8 mouse cellular contexts compared by ENCODE assay signal in the genomic region with DNA sequence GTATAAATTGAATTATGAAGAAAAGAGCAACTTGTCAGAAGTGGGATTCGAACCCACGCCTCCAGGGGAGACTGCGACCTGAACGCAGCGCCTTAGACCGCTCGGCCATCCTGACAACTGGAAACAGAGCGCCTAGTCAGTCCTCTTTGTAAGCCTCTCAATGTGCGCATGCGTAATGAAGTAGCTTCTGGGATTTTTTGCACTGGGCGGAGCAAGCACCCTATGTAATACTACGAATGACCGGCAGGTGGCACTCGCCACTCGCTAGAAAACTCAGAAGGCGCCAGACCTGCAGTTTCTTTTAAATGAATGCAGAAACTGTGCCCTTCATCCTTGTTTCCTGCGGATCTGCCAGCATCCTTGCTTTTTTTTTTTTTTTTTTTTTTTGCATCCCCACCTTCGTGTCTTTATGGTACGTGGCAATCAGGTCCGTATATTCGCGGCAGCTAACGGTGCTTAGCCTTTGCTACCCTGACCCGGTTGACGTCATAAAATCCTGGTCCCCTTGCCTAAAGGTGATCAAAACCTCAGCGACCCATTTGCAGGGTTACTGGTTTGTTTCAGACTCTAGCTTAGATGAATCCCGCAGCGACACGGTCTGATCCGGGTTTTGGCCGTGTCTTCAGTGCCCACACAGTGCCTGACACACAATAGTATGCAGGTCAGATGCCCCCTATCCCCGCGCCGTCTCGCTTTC. TPM values are rescaled to one million over a fixed set of nuclear protein-coding genes. Genes with fewer than 3 reads are reported as not detected.
A peak's percentile ranks its signal among the peaks of the same experiment; 100 is the strongest.
DNase-seq lines count a peak whose midpoint lies in the region; ATAC-seq and TF ChIP-seq lines count a peak whose summit lies in the region.

No protein-coding gene starts in this region.

- peak; percentile 93 for TF ChIP-seq CTCF in lung, postnatal 0 days (IDR thresholded peaks at IDR 0.05)

- peak; percentile 61 for TF ChIP-seq EP300 in lung, postnatal 0 days (IDR thresholded peaks at IDR 0.05)

- peak overlapping the region; percentile 69; the same call in 1 of the 2 replicates for H3K27ac ChIP-seq in hindbrain, embryonic 10.5 days
- no peak overlapping the region for H3K27ac ChIP-seq in lung, postnatal 0 days (ENCODE audit: low read length)

- no peaks in the 10 kb centered on the region for H3K9me3 ChIP-seq in hindbrain, embryonic 10.5 days
- no peaks in the 10 kb centered on the region for H3K9me3 ChIP-seq in lung, postnatal 0 days (ENCODE audit: low read length)

- no peaks in the 10 kb centered on the region for H3K36me3 ChIP-seq in hindbrain, embryonic 10.5 days
- H3K36me3 ChIP-seq in lung, postnatal 0 days (ENCODE audit: insufficient read depth, low read length): no peaks in the 10 kb centered on the region

- ATAC-seq in lung, postnatal 0 days: peak; percentile 89

- H3K9ac ChIP-seq in lung, postnatal 0 days (replicated peaks; ENCODE audit: low read depth): no peak overlapping the region

- H3K4me2 ChIP-seq in lung, postnatal 0 days (replicated peaks; ENCODE audit: low read depth, low read length): peak overlapping the region; percentile 51

- H3K4me1 ChIP-seq in hindbrain, embryonic 10.5 days (replicated peaks): peaks cover 6% of the 10 kb centered on the region; the same call in 1 of the 2 replicates
- peaks cover 3% of the 10 kb centered on the region; the same call in 1 of the 2 replicates for H3K4me1 ChIP-seq in lung, postnatal 0 days (ENCODE audit: insufficient read depth, low read depth, low read length)

- peaks cover 10% of the 10 kb centered on the region; the same call in 1 of the 2 replicates for H3K27me3 ChIP-seq in hindbrain, embryonic 10.5 days (ENCODE audit: insufficient read depth, poor library complexity, severe bottlenecking)
- no peaks in the 10 kb centered on the region for H3K27me3 ChIP-seq in lung, postnatal 0 days (replicated peaks; ENCODE audit: insufficient read depth, low read length)

- WGBS in hindbrain, embryonic 10.5 days: under 1% methylated on average over 35 of the region's 35 CpGs
- WGBS in lung, postnatal 0 days: under 1% methylated on average over 35 of the region's 35 CpGs

- peak overlapping the region; percentile 61 for H3K4me3 ChIP-seq in hindbrain, embryonic 10.5 days
- peak overlapping the region; percentile 34 for H3K4me3 ChIP-seq in lung, postnatal 0 days (ENCODE audit: low read depth, low read length)

- DNase-seq in MEL-GATA-1-ER (ENCODE audit: extremely low read depth, low read depth): peak; percentile 80
- DNase-seq in cerebellum, adult 8-10 months: peak; percentile 100
- peak; percentile 99 for DNase-seq in forelimb bud, embryonic 11.5 days (ENCODE audit: low read depth, low spot score)
- peak; percentile 98 for DNase-seq in hindbrain, embryonic 10.5 days (ENCODE audit: low spot score)
- DNase-seq in layer of hippocampus, adult 9-11 months: peak; percentile 94
- DNase-seq in lung, postnatal 0 days (ENCODE audit: low spot score): peak; percentile 96
- peak; percentile 99 for DNase-seq in ovary, postnatal 14 days (ENCODE audit: low spot score)
- peak; percentile 95 for DNase-seq in thymus, postnatal 14 days

RNA-seq across cellular contexts. Expression of gene Pllp, which starts 8.0 kb away (rescaled TPM):
- 0.15 and 0.21 TPM in 2 replicates for polyA plus RNA-seq in hindbrain, embryonic 10.5 days (2016; fragmentation: Nextera tagmentation; extraction: Ambion mirVana)
- 22.8 and 29.1 TPM in 2 replicates for polyA plus RNA-seq in lung, postnatal 0 days (2015; fragmentation: Nextera tagmentation; extraction: Ambion mirVana)

RNA-seq across cellular contexts. Expression of gene Arl2bp, which starts 37.7 kb away (rescaled TPM):
- 205 and 217 TPM in 2 replicates for polyA plus RNA-seq in hindbrain, embryonic 10.5 days (2016; fragmentation: Nextera tagmentation; extraction: Ambion mirVana)
- polyA plus RNA-seq in lung, postnatal 0 days (2015; fragmentation: Nextera tagmentation; extraction: Ambion mirVana): 120 and 135 TPM in 2 replicates

RNA-seq across cellular contexts. Expression of gene Ccl22, which starts 41.3 kb away (rescaled TPM):
- polyA plus RNA-seq in hindbrain, embryonic 10.5 days (2016; fragmentation: Nextera tagmentation; extraction: Ambion mirVana): not detected in 2 replicates
- polyA plus RNA-seq in lung, postnatal 0 days (2015; fragmentation: Nextera tagmentation; extraction: Ambion mirVana): 0.45 TPM in 2 replicates

Comparison
In these comparisons a context has a peak if more than half of its experiments do, and no peak if none do; other contexts are left out.
1. RNA of gene Pllp, which starts 8.0 kb away (polyA plus RNA-seq): 22.8 to 29.1 TPM in lung, postnatal 0 days; 0.15 to 0.21 TPM in hindbrain, embryonic 10.5 days; every median in the first group is over 10 times any median in the second.
2. Peak in every context shown above with its lines, with median percentiles within 50 percentile points of each other: DNase-seq.